Mouse (Mus musculus) liver, embryonic 14.5 days (tissue): Measurements from ENCODE around the gene Ush1g. TPM values are rescaled to one million over a fixed set of nuclear protein-coding genes. Genes with fewer than 3 reads are reported as not detected.

Experiments
- ATAC-seq: fragments of 200-750 bp; cut with Nextera tagmentation; 2 replicates; pipeline ENCODE4 v1.8.0; 2017; ENCODE audit warnings: moderate number of reproducible peaks, mild to moderate bottlenecking, moderate library complexity; ENCODE audit not compliant: insufficient read depth
- DNase-seq, 3 experiments: peaks; one replicate each; pipeline ENCODE4 v3.0.0-alpha.2; 2012 to 2013; ENCODE audit warnings: low read depth in 3 of 3, low spot score in 3 of 3
- H3K27ac ChIP-seq: fragments of 300-500 bp; sonication (generic); 2 replicates; pipeline ENCODE4 v1.5.1; 2014; ENCODE audit warnings: moderate library complexity, mild to moderate bottlenecking, control low read depth, inconsistent platforms
- H3K27me3 ChIP-seq: fragments of 300-500 bp; sonication (generic); 2 replicates; pipeline ENCODE4 v1.6.1; 2014; ENCODE audit warnings: mild to moderate bottlenecking, low read length, moderate library complexity; ENCODE audit not compliant: control insufficient read depth, insufficient read depth
- H3K36me3 ChIP-seq: fragments of 300-500 bp; sonication (generic); replicated peaks from 2 replicates; pipeline ENCODE4 v1.6.1; 2014; ENCODE audit warnings: low read depth; ENCODE audit not compliant: control insufficient read depth, insufficient read depth
- H3K4me1 ChIP-seq, 2 experiments: fragments of 200-500 bp in 1 of 2; fragments of 300-500 bp in 1 of 2; sonication (generic) in 1 of 2; replicated peaks; 2 replicates each; pipeline ENCODE4 v1.6.1; 2012 to 2014; ENCODE audit warnings: antibody characterized with exemption in 1 of 2, inconsistent platforms in 1 of 2, low read length in 1 of 2; ENCODE audit not compliant: control insufficient read depth in 2 of 2, insufficient read depth in 2 of 2
- H3K4me2 ChIP-seq: fragments of 300-500 bp; sonication (generic); 2 replicates; pipeline ENCODE4 v1.6.1; 2014; ENCODE audit warnings: low read depth, mild to moderate bottlenecking, control low read depth, moderate library complexity
- H3K4me3 ChIP-seq, 2 experiments: fragments of 200-500 bp in 1 of 2; fragments of 300-500 bp in 1 of 2; sonication (generic) in 1 of 2; 2 replicates each; pipeline ENCODE4 v1.5.1; 2012 to 2014; ENCODE audit warnings: low read depth in 2 of 2, low read length in 2 of 2, mild to moderate bottlenecking in 2 of 2, control low read depth in 1 of 2, inconsistent platforms in 1 of 2, moderate library complexity in 1 of 2; ENCODE audit not compliant: insufficient read depth in 1 of 2
- H3K9ac ChIP-seq: fragments of 300-500 bp; sonication (generic); replicated peaks from 2 replicates; pipeline ENCODE4 v1.6.1; 2014; ENCODE audit warnings: mild to moderate bottlenecking, control low read depth, moderate library complexity
- H3K9me3 ChIP-seq: fragments of 300-500 bp; sonication (generic); 2 replicates; pipeline ENCODE4 v1.6.1; 2016; ENCODE audit warnings: low read length, mixed read lengths; ENCODE audit not compliant: control insufficient read depth
- CTCF ChIP-seq: IDR thresholded peaks from 2 replicates; pipeline ENCODE4 v1.5.1; 2016; ENCODE audit warnings: antibody characterized with exemption, low read depth, control low read depth
- EP300 ChIP-seq: IDR thresholded peaks from 2 replicates; pipeline ENCODE4 v1.6.1; 2016; ENCODE audit warnings: antibody characterized with exemption, low read depth
- WGBS: fragments of 180-500 bp; shearing (Covaris S2); extraction: QIAGEN DNeasy Blood & Tissue Kit; methylation state at CpG from one replicate; pipeline ENCODE4 v1.1.7; 2014; ENCODE audit not compliant: insufficient replicate concordance; 5-methylcytosine and 5-hydroxymethylcytosine counted together
- polyA plus RNA-seq, 2 experiments: library from polyadenylated mRNA; depleted of rRNA in 1 of 2; stranded (reverse) in 1 of 2; unstranded in 1 of 2; fragments of >200 nt; fragmentation: Nextera tagmentation in 1 of 2; extraction: Ambion mirVana in 1 of 2; gene quantifications; 2 replicates each; pipeline versions ENCODE4 v1.2.1 to v1.2.3; 2012 to 2014

The Ush1g gene
- polyA plus RNA-seq, 2 experiments, result 0.04 to 0.06 TPM

- Histone ChIP-seq H3K4me3 (no peak overlapping the region), H3K9me3 (no peaks in the 10 kb centered on the region), H3K9ac (no peak overlapping the region), H3K27ac (no peak overlapping the region), H3K27me3 (peaks cover 23% of the 10 kb centered on the region), H3K4me1 (no peaks in the 10 kb centered on the region), H3K36me3 (no peaks in the 10 kb centered on the region), H3K4me2 (no peak overlapping the region)
- TF ChIP-seq CTCF, result no peak
- TF ChIP-seq EP300, result no peak
- DNase-seq, result no peak
- ATAC-seq, result no peak
- WGBS, result 49% methylated on average over 7 of the region's 7 CpGs
Measured at GRCm38 (mm10) chr11:115326730-115327129, 4.9 kb upstream of the Ush1g start.

GRCm38 (mm10) chr11:115323354-115323753, 1.5 kb upstream of the Ush1g start:
- no peak for TF ChIP-seq CTCF
- no peak for TF ChIP-seq EP300
- Histone ChIP-seq H3K4me3 (no peak overlapping the region), H3K36me3 (no peaks in the 10 kb centered on the region), H3K9me3 (no peaks in the 10 kb centered on the region), H3K27me3 (peaks cover 51% of the 10 kb centered on the region), H3K27ac (no peak overlapping the region), H3K4me2 (no peak overlapping the region), H3K4me1 (no peaks in the 10 kb centered on the region), H3K9ac (no peak overlapping the region)
- 15% methylated on average over 32 of the region's 32 CpGs for WGBS
- ATAC-seq, result no peak
- DNase-seq, result no peak

GRCm38 (mm10) chr11:115319704-115320383, 2.0 kb downstream of the Ush1g start:
- DNase-seq (no peak), ATAC-seq (no peak)
- Histone ChIP-seq H3K9ac (no peak overlapping the region), H3K4me1 (no peaks in the 10 kb centered on the region), H3K9me3 (no peaks in the 10 kb centered on the region), H3K4me3 (no peak overlapping the region), H3K4me2 (no peak overlapping the region), H3K27me3 (peaks cover 69% of the 10 kb centered on the region), H3K36me3 (no peaks in the 10 kb centered on the region), H3K27ac (no peak overlapping the region)
- TF ChIP-seq EP300 (no peak), CTCF (no peak)
- WGBS, result 4% methylated on average over 17 of the region's 18 CpGs

GRCm38 (mm10) chr11:115318245-115319027, 3.4 kb downstream of the Ush1g start:
- no peak overlapping the region for H3K9ac ChIP-seq
- no peak for TF ChIP-seq EP300
- H3K4me3 ChIP-seq, result no peak overlapping the region
- no peaks in the 10 kb centered on the region for H3K4me1 ChIP-seq
- no peak overlapping the region for H3K4me2 ChIP-seq
- H3K9me3 ChIP-seq, result no peaks in the 10 kb centered on the region
- 6% methylated on average over 63 of the region's 63 CpGs for WGBS
- peaks cover 65% of the 10 kb centered on the region for H3K27me3 ChIP-seq
- H3K36me3 ChIP-seq, result no peaks in the 10 kb centered on the region
- no peak overlapping the region for H3K27ac ChIP-seq
- DNase-seq, result no peak
- no peak for ATAC-seq

GRCm38 (mm10) chr11:115317204-115317603, 4.6 kb downstream of the Ush1g start:
- Histone ChIP-seq H3K27ac (no peak overlapping the region), H3K4me3 (no peak overlapping the region), H3K4me1 (no peaks in the 10 kb centered on the region), H3K9ac (no peak overlapping the region), H3K27me3 (peaks cover 53% of the 10 kb centered on the region), H3K4me2 (no peak overlapping the region), H3K36me3 (no peaks in the 10 kb centered on the region), H3K9me3 (no peaks in the 10 kb centered on the region)
- WGBS, result 39% methylated on average over 7 of the region's 7 CpGs
- DNase-seq (no peak), ATAC-seq (no peak)
- no peak for TF ChIP-seq EP300
- TF ChIP-seq CTCF, result no peak
